Mouse (Mus musculus) small intestine, adult 2 months (tissue): ENCODE data around the gene Slc7a1. TPM values are rescaled to one million over a fixed set of nuclear protein-coding genes. Genes with fewer than 3 reads are reported as not detected.
A peak's percentile ranks its signal among the peaks of the same experiment; 100 is the strongest.

Experiments
- H3K27ac ChIP-seq: fragments of 200-500 bp; 2 replicates; pipeline ENCODE4 v1.5.1; 2012; ENCODE audit warnings: low read depth, low read length, control low read depth, inconsistent platforms; ENCODE audit not compliant: insufficient read depth
- H3K27me3 ChIP-seq: fragments of 200-500 bp; 2 replicates; pipeline ENCODE4 v1.6.1; 2012; ENCODE audit warnings: mild to moderate bottlenecking, moderate library complexity, low read length, inconsistent platforms; ENCODE audit not compliant: control insufficient read depth, insufficient read depth
- H3K36me3 ChIP-seq: fragments of 200-500 bp; 2 replicates; pipeline ENCODE4 v1.6.1; 2012; ENCODE audit warnings: mild to moderate bottlenecking, low read length, control low read depth, inconsistent platforms; ENCODE audit not compliant: control insufficient read depth, insufficient read depth
- H3K4me1 ChIP-seq: fragments of 200-500 bp; 2 replicates; pipeline ENCODE4 v1.6.1; 2012; ENCODE audit warnings: low read length, inconsistent platforms, mixed read lengths; ENCODE audit not compliant: control insufficient read depth, insufficient read depth, insufficient read length
- H3K4me3 ChIP-seq: fragments of 200-500 bp; 2 replicates; pipeline ENCODE4 v1.5.1; 2012; ENCODE audit warnings: low read depth, mild to moderate bottlenecking, control low read depth, inconsistent platforms, low read length, moderate library complexity
- CTCF ChIP-seq: fragments of 200-500 bp; IDR thresholded peaks from 2 replicates; pipeline ENCODE4 v1.5.1; 2012; ENCODE audit warnings: low read depth, mild to moderate bottlenecking, control low read depth, inconsistent platforms, low read length, moderate library complexity, mixed read lengths; ENCODE audit not compliant: insufficient replicate concordance, insufficient read length; ENCODE audit errors: extremely low read depth
- POLR2A ChIP-seq: fragments of 200-500 bp; IDR thresholded peaks from 2 replicates; pipeline ENCODE4 v1.6.1; 2012; ENCODE audit warnings: low read depth, mild to moderate bottlenecking, control low read depth, inconsistent platforms, low read length, moderate library complexity
- WGBS: fragments of 180-500 bp; shearing (Covaris S2); methylation state at CpG from one replicate; pipeline ENCODE4 v1.1.7; 2018; 5-methylcytosine and 5-hydroxymethylcytosine counted together
- polyA plus RNA-seq: library from polyadenylated mRNA; depleted of rRNA; stranded (reverse); fragments of >200 nt; gene quantifications from 2 replicates; pipeline ENCODE4 v1.2.3, GENCODE M21; 2012

Gene Slc7a1
- polyA plus RNA-seq, 1 experiment = 7.4 TPM

- no peaks in the 10 kb centered on the region for H3K27me3 ChIP-seq
- no peaks in the 10 kb centered on the region for H3K36me3 ChIP-seq
- 19% methylated on average over 8 of the region's 8 CpGs for WGBS
- TF ChIP-seq POLR2A (no peak), CTCF (no peak)
- peaks cover 32% of the 10 kb centered on the region for H3K4me1 ChIP-seq
- H3K4me3 ChIP-seq = no peak overlapping the region
- peak overlapping the region; percentile 72 for H3K27ac ChIP-seq
Measured at GRCm38 (mm10) chr5:148409465-148409864, 9.8 kb upstream of the Slc7a1 start.

- Histone ChIP-seq H3K4me1 (peaks cover 26% of the 10 kb centered on the region), H3K4me3 (no peak overlapping the region), H3K27me3 (no peaks in the 10 kb centered on the region), H3K27ac (no peak overlapping the region), H3K36me3 (no peaks in the 10 kb centered on the region)
- 94% methylated on average over 2 of the region's 2 CpGs for WGBS
- TF ChIP-seq CTCF (no peak), POLR2A (no peak)
Measured at GRCm38 (mm10) chr5:148406913-148407312, 7.2 kb upstream of the Slc7a1 start.

- TF ChIP-seq CTCF (no peak), POLR2A (no peak)
- 90% methylated on average over 7 of the region's 7 CpGs for WGBS
- H3K27ac ChIP-seq = no peak overlapping the region
- H3K27me3 ChIP-seq = no peaks in the 10 kb centered on the region
- peaks cover 13% of the 10 kb centered on the region for H3K4me1 ChIP-seq
- H3K4me3 ChIP-seq = no peak overlapping the region
- no peaks in the 10 kb centered on the region for H3K36me3 ChIP-seq
Measured at GRCm38 (mm10) chr5:148404548-148404947, 4.8 kb upstream of the Slc7a1 start.

GRCm38 (mm10) chr5:148402641-148403040, 2.9 kb upstream of the Slc7a1 start:
- WGBS = 89% methylated on average over 4 of the region's 4 CpGs
- TF ChIP-seq CTCF (no peak), POLR2A (no peak)

GRCm38 (mm10) chr5:148398766-148399659, 691 bp downstream of the Slc7a1 start:
- TF ChIP-seq CTCF (no peak), POLR2A (no peak)
- peaks cover 2% of the 10 kb centered on the region; the same call in 1 of the 2 replicates for H3K36me3 ChIP-seq
- peak overlapping the region; percentile 73 for H3K27ac ChIP-seq
- no peaks in the 10 kb centered on the region for H3K27me3 ChIP-seq
- 0 out of 2 replicates have a peak, but pooled peaks cover 2% of the 10 kb centered on the region for H3K4me1 ChIP-seq
- under 1% methylated on average over 58 of the region's 58 CpGs for WGBS
- H3K4me3 ChIP-seq = peak overlapping the region; percentile 83

More at GRCm38 (mm10) chr5:148402641-148403040, 2.9 kb upstream of the Slc7a1 start:
- Histone ChIP-seq H3K36me3 (no peaks in the 10 kb centered on the region), H3K27me3 (no peaks in the 10 kb centered on the region), H3K4me1 (peaks cover 2% of the 10 kb centered on the region; the same call in 1 of the 2 replicates), H3K4me3 (no peak overlapping the region), H3K27ac (no peak overlapping the region)

- Histone ChIP-seq H3K27ac (0 out of 2 replicates have a peak overlapping the region, but pooled peaks have one; percentile 73), H3K27me3 (no peaks in the 10 kb centered on the region), H3K4me3 (no peak overlapping the region), H3K36me3 (peaks cover 2% of the 10 kb centered on the region; the same call in 1 of the 2 replicates), H3K4me1 (0 out of 2 replicates have a peak, but pooled peaks cover 2% of the 10 kb centered on the region)
- 17% methylated on average over 6 of the region's 6 CpGs for WGBS
- TF ChIP-seq CTCF = no peak
- TF ChIP-seq POLR2A = no peak
Measured at GRCm38 (mm10) chr5:148398451-148398765, 1.3 kb downstream of the Slc7a1 start.

- H3K27me3 ChIP-seq = no peaks in the 10 kb centered on the region
- no peak for TF ChIP-seq CTCF
- no peak for TF ChIP-seq POLR2A
- no peak overlapping the region for H3K27ac ChIP-seq
- WGBS = 61% methylated on average over 5 of the region's 5 CpGs
- H3K36me3 ChIP-seq = peaks cover 2% of the 10 kb centered on the region; the same call in 1 of the 2 replicates
- H3K4me3 ChIP-seq = peak overlapping the region; percentile 32
- 0 out of 2 replicates have a peak, but pooled peaks cover 2% of the 10 kb centered on the region for H3K4me1 ChIP-seq
Measured at GRCm38 (mm10) chr5:148397911-148398310, 1.8 kb downstream of the Slc7a1 start.
